In the genomic region with DNA sequence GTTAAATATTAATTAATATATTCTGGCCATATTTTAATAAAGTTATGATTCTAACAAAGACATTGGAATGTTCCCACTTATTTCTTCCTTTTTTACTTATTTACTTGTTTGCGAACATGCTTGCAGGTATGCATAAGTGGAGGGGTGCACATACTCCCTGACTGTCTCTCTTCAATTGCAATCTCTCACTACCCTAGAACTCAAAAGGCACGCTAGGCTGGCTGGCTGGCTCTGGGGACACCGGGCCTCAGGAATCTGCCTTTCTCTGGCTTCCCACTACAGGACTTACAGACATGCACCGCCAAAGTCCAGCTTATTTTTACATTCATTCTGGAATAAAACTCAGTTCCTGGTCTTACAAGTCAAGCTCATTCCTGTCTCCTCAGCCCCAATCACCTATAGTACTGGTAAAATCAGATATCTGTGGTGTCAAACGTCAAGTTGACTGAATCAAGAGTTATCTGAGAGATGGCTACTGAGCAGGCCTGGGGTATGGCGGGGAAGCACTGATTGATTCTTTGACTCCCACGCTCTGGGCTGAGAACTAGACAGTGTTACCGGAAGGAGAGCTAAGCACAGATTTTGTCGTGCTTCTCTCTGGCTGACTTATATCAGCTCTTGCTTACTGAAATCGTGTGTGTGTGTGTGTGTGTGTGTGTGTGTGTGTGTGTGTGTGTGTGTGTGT, we compare ENCODE assay signal across 8 mouse cellular contexts. TPM values are rescaled to one million over a fixed set of nuclear protein-coding genes. Genes with fewer than 3 reads are reported as not detected.
DNase-seq lines count a peak whose midpoint lies in the region; ATAC-seq and TF ChIP-seq lines count a peak whose summit lies in the region.

No protein-coding gene starts in this region.

- DNase-seq in frontal cortex, postnatal 25 days (ENCODE audit: low spot score in 2 of 2) = no peak
- no peak for DNase-seq in lung, adult 18-20 months
- DNase-seq in adrenal gland, postnatal 14 days = no peak
- DNase-seq in left cerebral cortex, adult 2 months (ENCODE audit: extremely low spot score in 1 of 2, low spot score in 2 of 2) = no peak

- no peak for TF ChIP-seq CTCF in left cerebral cortex, adult 2 months (IDR thresholded peaks at IDR 0.05)

- intact Hi-C loops in left cerebral cortex, adult 2 months (cut with DNase I) = loop anchor here (1.0 to 10.0 kb wide), 5 partner anchors 25 to 344 kb away; a partner anchor contains a TSS

- no peaks in the 10 kb centered on the region for H3K4me1 ChIP-seq in lung, embryonic 16.5 days (replicated peaks; ENCODE audit: control insufficient read depth, insufficient read depth, low read length)
- peaks cover 4% of the 10 kb centered on the region; the same call in 1 of the 2 replicates for H3K4me1 ChIP-seq in hindbrain, embryonic 15.5 days (replicated peaks)
- H3K4me1 ChIP-seq in neural tube, embryonic 14.5 days (ENCODE audit: control insufficient read depth, insufficient read depth, low read length) = no peaks in the 10 kb centered on the region

- H3K27me3 ChIP-seq in lung, embryonic 16.5 days (ENCODE audit: control insufficient read depth, insufficient read depth, low read depth, low read length) = no peaks in the 10 kb centered on the region
- H3K27me3 ChIP-seq in hindbrain, embryonic 15.5 days = no peaks in the 10 kb centered on the region
- no peaks in the 10 kb centered on the region for H3K27me3 ChIP-seq in neural tube, embryonic 14.5 days (ENCODE audit: control insufficient read depth, insufficient read depth, low read length)

- 56% methylated on average over 10 of the region's 10 CpGs for WGBS in lung, embryonic 16.5 days
- WGBS in hindbrain, embryonic 15.5 days = 60% methylated on average over 10 of the region's 10 CpGs
- WGBS in neural tube, embryonic 14.5 days = 57% methylated on average over 10 of the region's 10 CpGs

- H3K9me3 ChIP-seq in lung, embryonic 16.5 days (ENCODE audit: control insufficient read depth, low read length) = no peaks in the 10 kb centered on the region
- no peaks in the 10 kb centered on the region for H3K9me3 ChIP-seq in hindbrain, embryonic 15.5 days
- H3K9me3 ChIP-seq in neural tube, embryonic 14.5 days (ENCODE audit: control insufficient read depth, low read length) = no peaks in the 10 kb centered on the region

- no peak overlapping the region for H3K27ac ChIP-seq in lung, embryonic 16.5 days (ENCODE audit: low read length)
- H3K27ac ChIP-seq in hindbrain, embryonic 15.5 days (replicated peaks) = no peak overlapping the region
- H3K27ac ChIP-seq in neural tube, embryonic 14.5 days (ENCODE audit: low read depth, low read length) = no peak overlapping the region
- no peak overlapping the region for H3K27ac ChIP-seq in left cerebral cortex, adult 2 months

- ATAC-seq in frontal cortex, adult (ENCODE audit: low TSS enrichment) = peak; percentile 84
- ATAC-seq in lung, embryonic 16.5 days (ENCODE audit: low read depth) = peak; percentile 38; the same call in 1 of the 2 replicates
- no peak for ATAC-seq in hindbrain, embryonic 15.5 days (ENCODE audit: low FRiP score, low read depth)
- ATAC-seq in neural tube, embryonic 14.5 days (ENCODE audit: low read depth) = peak; percentile 57; the same call in 1 of the 2 replicates

- no peak overlapping the region for H3K9ac ChIP-seq in lung, embryonic 16.5 days (ENCODE audit: low read length)
- no peak overlapping the region for H3K9ac ChIP-seq in hindbrain, embryonic 15.5 days
- no peak overlapping the region for H3K9ac ChIP-seq in neural tube, embryonic 14.5 days (replicated peaks; ENCODE audit: low read depth, low read length)

- H3K4me3 ChIP-seq in lung, embryonic 16.5 days (ENCODE audit: low read length) = no peak overlapping the region
- no peak overlapping the region for H3K4me3 ChIP-seq in hindbrain, embryonic 15.5 days
- no peak overlapping the region for H3K4me3 ChIP-seq in neural tube, embryonic 14.5 days (ENCODE audit: low read depth, low read length)
- no peak overlapping the region for H3K4me3 ChIP-seq in left cerebral cortex, adult 2 months

- H3K4me2 ChIP-seq in lung, embryonic 16.5 days (ENCODE audit: low read depth, low read length) = no peak overlapping the region
- H3K4me2 ChIP-seq in hindbrain, embryonic 15.5 days = peak overlapping the region; percentile 11; the same call in 1 of the 2 replicates
- no peak overlapping the region for H3K4me2 ChIP-seq in neural tube, embryonic 14.5 days (ENCODE audit: low read depth, low read length)

- no peaks in the 10 kb centered on the region; the same call in 1 of the 2 replicates for H3K36me3 ChIP-seq in lung, embryonic 16.5 days (ENCODE audit: control insufficient read depth, insufficient read depth, low read length)
- H3K36me3 ChIP-seq in hindbrain, embryonic 15.5 days = no peaks in the 10 kb centered on the region
- no peaks in the 10 kb centered on the region for H3K36me3 ChIP-seq in neural tube, embryonic 14.5 days (ENCODE audit: control insufficient read depth, insufficient read depth, low read length)

RNA-seq across cellular contexts. Expression of a gene that starts 21.9 kb away (rescaled TPM):
- polyA plus RNA-seq in lung, embryonic 16.5 days (2015; fragmentation: Nextera tagmentation; extraction: Ambion mirVana) = 63.6 and 64.9 TPM in 2 replicates
- polyA plus RNA-seq in hindbrain, embryonic 15.5 days (2015; fragmentation: Nextera tagmentation; extraction: Ambion mirVana) = 17.2 and 19.6 TPM in 2 replicates
- polyA plus RNA-seq in neural tube, embryonic 14.5 days (2014; fragmentation: Nextera tagmentation; extraction: Ambion mirVana) = 4.5 and 25.3 TPM in 2 replicates
- total RNA-seq in adrenal gland, postnatal 14 days (2021) = 39.4 and 44.2 TPM in 2 replicates
- total RNA-seq in left cerebral cortex, adult 2 months (2021) = 1 to 10 TPM; 3.8 to 4.4 TPM

RNA-seq across cellular contexts. Expression of a gene that starts 29.5 kb away (rescaled TPM):
- polyA plus RNA-seq in lung, embryonic 16.5 days (2015; fragmentation: Nextera tagmentation; extraction: Ambion mirVana) = 110 and 111 TPM in 2 replicates
- polyA plus RNA-seq in hindbrain, embryonic 15.5 days (2015; fragmentation: Nextera tagmentation; extraction: Ambion mirVana) = 12.1 and 15.2 TPM in 2 replicates
- 28.4 and 29.6 TPM in 2 replicates for polyA plus RNA-seq in neural tube, embryonic 14.5 days (2014; fragmentation: Nextera tagmentation; extraction: Ambion mirVana)
- total RNA-seq in adrenal gland, postnatal 14 days (2021) = 28.1 and 38.0 TPM in 2 replicates
- 1 to 10 TPM; 5.6 to 5.9 TPM for total RNA-seq in left cerebral cortex, adult 2 months (2021)
